ENCODE assay signal across 9 mouse cellular contexts in the genomic region with DNA sequence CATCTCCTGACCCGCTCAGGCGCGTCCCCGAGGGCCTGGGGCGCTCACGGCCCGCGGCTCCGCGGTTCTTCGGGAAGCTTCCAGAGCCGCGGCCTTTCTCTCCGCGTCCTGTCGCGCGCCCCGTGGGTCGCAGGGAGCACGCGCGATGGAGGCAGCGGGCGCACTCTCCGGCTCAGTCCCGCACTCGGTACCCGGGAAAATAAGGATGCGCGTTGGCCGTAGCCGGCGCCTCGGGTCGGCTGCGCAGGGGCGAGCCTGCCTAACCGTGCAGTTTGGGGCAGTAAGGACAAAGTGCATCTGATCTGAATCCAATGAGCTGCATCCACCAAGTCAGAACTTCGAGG. TPM values are rescaled to one million over a fixed set of nuclear protein-coding genes. Genes with fewer than 3 reads are reported as not detected.
DNase-seq lines count a peak whose midpoint lies in the region; ATAC-seq lines count a peak whose summit lies in the region.
"Had no signal": no experiment of that assay in that cellular context is flagged by ENCODE, and none has a peak within 500 bp of the region (broad histone marks: within the 10 kb centered on the region; RNA-seq: fewer than 3 reads in every experiment).

No protein-coding gene starts in this region.

- no peak overlapping the region for H3K9ac ChIP-seq in stomach, embryonic 14.5 days (replicated peaks; ENCODE audit: low read depth, low read length)

- H3K4me1 ChIP-seq in megakaryocyte, embryonic 14.5 days: peaks cover 6% of the 10 kb centered on the region
- peaks cover 17% of the 10 kb centered on the region for H3K4me1 ChIP-seq in limb, embryonic 10.5 days
- 0 out of 2 replicates have a peak, but pooled peaks cover 4% of the 10 kb centered on the region for H3K4me1 ChIP-seq in stomach, embryonic 14.5 days (ENCODE audit: control insufficient read depth, insufficient read depth, low read length)

- peak overlapping the region; percentile 95 for H3K4me3 ChIP-seq in megakaryocyte, embryonic 14.5 days (replicated peaks)
- H3K4me3 ChIP-seq in limb, embryonic 10.5 days: peak overlapping the region; percentile 84
- peak overlapping the region; percentile 65 for H3K4me3 ChIP-seq in stomach, embryonic 14.5 days (ENCODE audit: low read depth, low read length)

- intact Hi-C loops in left cerebral cortex, postnatal 10 days (cut with DNase I): no loop called here

- WGBS in limb, embryonic 10.5 days: under 1% methylated on average over 38 of the region's 40 CpGs
- WGBS in stomach, embryonic 14.5 days: 0% methylated on average over 36 of the region's 40 CpGs

- no peaks in the 10 kb centered on the region for H3K36me3 ChIP-seq in megakaryocyte, embryonic 14.5 days (replicated peaks; ENCODE audit: low read length)
- H3K36me3 ChIP-seq in limb, embryonic 10.5 days: no peaks in the 10 kb centered on the region
- H3K36me3 ChIP-seq in stomach, embryonic 14.5 days (ENCODE audit: control insufficient read depth, insufficient read depth, low read length): no peaks in the 10 kb centered on the region

- H3K9me3 ChIP-seq in megakaryocyte, embryonic 14.5 days: no peaks in the 10 kb centered on the region
- H3K9me3 ChIP-seq in limb, embryonic 10.5 days (replicated peaks): no peaks in the 10 kb centered on the region
- H3K9me3 ChIP-seq in stomach, embryonic 14.5 days (ENCODE audit: control insufficient read depth, low read depth, low read length): no peaks in the 10 kb centered on the region

- peak; percentile 1 for DNase-seq in adrenal gland, postnatal 25 days
- no peak for DNase-seq in adrenal gland, postnatal 10 days
- DNase-seq in limb, embryonic 10.5 days (ENCODE audit: low spot score): no peak
- DNase-seq in left cerebral cortex, postnatal 10 days (ENCODE audit: extremely low spot score in 1 of 2, low spot score in 2 of 2): no peak

- H3K27ac ChIP-seq in limb, embryonic 10.5 days: peak overlapping the region; percentile 96
- no peak overlapping the region for H3K27ac ChIP-seq in stomach, embryonic 14.5 days (ENCODE audit: low read length)
- H3K27ac ChIP-seq: macrophage had no signal

- H3K27me3 ChIP-seq in megakaryocyte, embryonic 14.5 days (replicated peaks): peaks cover 23% of the 10 kb centered on the region
- H3K27me3 ChIP-seq in limb, embryonic 10.5 days (ENCODE audit: low read depth, poor library complexity, severe bottlenecking): peaks cover 6% of the 10 kb centered on the region
- H3K27me3 ChIP-seq in stomach, embryonic 14.5 days (ENCODE audit: control insufficient read depth, insufficient read depth, low read length): peaks cover 21% of the 10 kb centered on the region

- no peak for ATAC-seq in megakaryocyte, adult 5-6 weeks (ENCODE audit: poor library complexity, severe bottlenecking)
- peak; percentile 43; the same call in 1 of the 2 replicates for ATAC-seq in stomach, embryonic 14.5 days (ENCODE audit: insufficient number of reproducible peaks, insufficient read depth, low FRiP score, low read depth)
- no peak for ATAC-seq in CD4-positive, CD25-positive, alpha-beta regulatory T cell, adult 4 months

- H3K4me2 ChIP-seq in stomach, embryonic 14.5 days (replicated peaks; ENCODE audit: low read depth, low read length): peak overlapping the region; percentile 99

RNA-seq across cellular contexts. Expression of a gene that starts 0.4 kb away (rescaled TPM):
- 0.15 TPM in 1 of 2 replicates, not detected in the other for total RNA-seq in adrenal gland, postnatal 25 days (2021)
- total RNA-seq in adrenal gland, postnatal 10 days (2021): under 1 TPM; 0.06 to 0.15 TPM
- 0.48 TPM in 2 replicates for polyA plus RNA-seq in megakaryocyte, embryonic 14.5 days (2012; ENCODE audit: insufficient read depth, low replicate concordance)
- not detected in 2 replicates for total RNA-seq in megakaryocyte, adult 5-6 weeks (2015)
- total RNA-seq in megakaryocyte, adult 5-6 weeks (2017): not detected in 2 replicates
- polyA plus RNA-seq in limb, embryonic 10.5 days (2016; fragmentation: Nextera tagmentation; extraction: Ambion mirVana): 44.7 and 59.5 TPM in 2 replicates
- 0.93 and 1.6 TPM in 2 replicates for polyA plus RNA-seq in stomach, embryonic 14.5 days (2014; fragmentation: Nextera tagmentation; extraction: Ambion mirVana)
- total RNA-seq in left cerebral cortex, postnatal 10 days (2021): 1 to 10 TPM; 4.0 TPM
- not detected for polyA plus RNA-seq in CD4-positive, CD25-positive, alpha-beta regulatory T cell, adult 4 months (2017; shearing (Covaris generic))
- polyA plus RNA-seq: macrophage had no signal
